Mouse (Mus musculus): Measurements from ENCODE around the gene Gm5861. TPM values are rescaled to one million over a fixed set of nuclear protein-coding genes. Genes with fewer than 3 reads are reported as not detected.
"Not testable (repeated sequence)": the region's sequence is repeated elsewhere in the genome, so short reads cannot be mapped to it uniquely, and the experiment has no call there.

Gm5861 gene
- not detected in 2 replicates for total RNA-seq (2021)
- long read RNA-seq, experiment 1 = 0 reads
- long read RNA-seq, experiment 2 = 0 reads

DNA sequence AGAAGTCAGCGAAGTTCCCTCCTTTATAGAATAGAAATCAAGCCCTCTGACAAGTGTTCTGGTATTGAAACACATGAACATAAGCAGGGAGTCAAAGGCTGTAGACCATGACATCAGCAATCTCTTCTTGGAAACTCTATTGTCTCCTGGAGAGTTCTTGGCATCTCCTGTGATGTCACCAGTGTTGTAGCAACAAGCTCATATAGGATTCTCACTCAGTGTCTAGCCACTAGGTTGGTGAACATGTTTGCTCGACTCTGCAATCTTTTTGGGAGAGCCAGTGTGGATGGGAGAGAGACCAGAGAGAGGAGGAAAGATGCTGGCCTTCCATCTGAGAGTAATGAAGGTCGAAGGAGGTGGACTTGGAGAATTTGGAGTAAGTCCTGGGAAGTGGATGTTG is at the start of gene Gm5861:
Gm5861 (plus strand) TSS at position 301 of the 400 bp plus-strand sequence.
- DNase-seq = not testable (repeated sequence)

GRCm38 (mm10) chr5:11138031-11138430 is 44.8 kb upstream of the Gm5861 start:
- peak; percentile 4 for DNase-seq

Other genes with a start within 250 kb of the Gm5861 start
- gene Gm8871, start 235.3 kb upstream of the Gm5861 start, total RNA-seq (2021) = not detected in 2 replicates
- not detected in 2 replicates for gene Gm8857, start 235.3 kb upstream of the Gm5861 start, total RNA-seq (2021)
- gene Gm8879, start 55.4 kb upstream of the Gm5861 start, total RNA-seq (2021) = not detected in 2 replicates
- gene Gm8890, start 73.0 kb downstream of the Gm5861 start, total RNA-seq (2021) = not detected in 2 replicates
- not detected in 2 replicates for gene Speer1, start 158.4 kb downstream of the Gm5861 start, total RNA-seq (2021)
- gene Gm8897, start 233.3 kb downstream of the Gm5861 start, total RNA-seq (2021) = not detected in 2 replicates

All from adrenal gland, postnatal 14 days (tissue).